Mouse (Mus musculus) cerebellum, adult 11 months (tissue): ENCODE results near the gene Zgpat.
A peak's percentile ranks its signal among the peaks of the same experiment; 100 is the strongest.

ENCODE experiments used
- DNase-seq: peaks from one replicate; pipeline ENCODE4 v3.0.0; 2022

Zgpat gene

GRCm38 (mm10) chr2:181385885-181386284, 21.2 kb downstream of the Zgpat start:
- DNase-seq, result peak; percentile 79

DNA sequence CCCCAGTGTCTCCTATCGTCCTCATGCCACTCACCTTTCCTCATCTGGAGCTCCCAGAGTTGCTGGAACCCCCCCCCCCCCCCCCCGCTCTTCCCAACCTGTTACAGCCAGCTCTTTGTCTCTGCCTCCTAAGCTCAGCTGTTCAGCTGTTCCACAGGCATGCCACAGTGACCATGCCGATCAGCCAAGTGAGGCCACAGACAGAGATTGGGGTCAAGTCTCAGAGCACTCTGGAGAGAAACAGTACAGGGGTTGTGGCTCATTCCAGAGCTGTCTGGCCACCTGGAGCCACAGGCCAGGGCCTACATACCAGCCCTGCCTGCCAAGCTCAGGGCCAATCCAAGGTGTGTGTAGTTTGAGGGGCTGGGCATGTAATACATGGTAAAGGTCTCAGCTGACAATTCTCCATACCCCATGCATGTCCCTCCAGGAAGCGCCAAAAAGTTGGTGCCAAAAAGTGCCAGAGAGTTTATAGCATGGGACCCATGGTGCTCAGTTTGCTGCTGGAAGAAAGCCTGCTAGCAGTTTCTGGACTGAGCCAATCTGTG, 22.0 kb downstream of the Zgpat start:
- no peak for DNase-seq

GRCm38 (mm10) chr2:181390136-181390870, 25.6 kb downstream of the Zgpat start:
- DNase-seq, result peak; percentile 62

DNA sequence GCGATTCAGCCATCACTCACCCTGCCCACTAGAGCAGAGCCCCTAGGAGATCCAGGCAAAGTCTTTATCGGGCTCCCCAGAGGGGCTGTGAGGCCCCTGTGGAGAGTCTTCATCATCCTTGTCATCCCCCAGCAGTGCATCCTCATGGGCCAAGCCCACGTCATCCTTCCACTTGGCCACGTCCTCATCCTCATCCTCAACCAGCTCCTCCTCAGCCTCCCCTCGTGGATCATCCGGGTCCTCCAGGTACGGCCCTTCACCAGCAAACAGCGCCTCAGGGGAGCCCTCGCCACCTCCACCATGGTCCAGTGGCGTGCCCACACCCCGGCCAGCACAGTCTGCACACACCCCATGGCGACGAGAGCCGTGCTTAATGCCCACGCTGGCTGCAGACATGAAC, 26.3 kb downstream of the Zgpat start:
- no peak for DNase-seq

- DNase-seq, result no peak
Measured at GRCm38 (mm10) chr2:181391541-181391940, 26.8 kb downstream of the Zgpat start.

- DNase-seq, result peak; percentile 82
Measured at GRCm38 (mm10) chr2:181392600-181393213, 28.0 kb downstream of the Zgpat start.

GRCm38 (mm10) chr2:181394086-181394485, 29.4 kb downstream of the Zgpat start:
- no peak for DNase-seq

- no peak for DNase-seq
Measured at GRCm38 (mm10) chr2:181397207-181397761, 32.6 kb downstream of the Zgpat start.

GRCm38 (mm10) chr2:181401497-181401896, 36.8 kb downstream of the Zgpat start:
- DNase-seq, result no peak

- no peak for DNase-seq
Measured at GRCm38 (mm10) chr2:181403722-181404121, 39.0 kb downstream of the Zgpat start.

DNA sequence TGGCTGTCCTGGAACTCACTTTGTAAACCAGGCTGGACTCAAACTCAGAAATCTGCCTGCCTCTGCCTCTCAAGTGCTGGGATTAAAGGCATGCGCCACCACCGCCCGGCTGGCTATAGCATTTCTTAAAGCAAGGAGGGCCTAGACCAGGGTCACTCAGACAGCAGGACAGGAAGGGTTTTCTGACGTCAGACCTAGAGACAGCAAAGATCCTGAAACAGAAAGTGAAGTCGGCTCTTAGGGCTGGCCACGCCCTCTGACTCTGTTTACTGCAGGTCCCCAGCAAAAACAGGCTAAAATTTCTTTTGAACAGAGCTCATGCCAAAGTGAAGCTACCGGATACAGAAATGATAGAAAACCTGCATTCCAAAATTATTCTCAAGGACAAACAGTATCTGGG, 44.9 kb downstream of the Zgpat start:
- DNase-seq, result no peak

DNA sequence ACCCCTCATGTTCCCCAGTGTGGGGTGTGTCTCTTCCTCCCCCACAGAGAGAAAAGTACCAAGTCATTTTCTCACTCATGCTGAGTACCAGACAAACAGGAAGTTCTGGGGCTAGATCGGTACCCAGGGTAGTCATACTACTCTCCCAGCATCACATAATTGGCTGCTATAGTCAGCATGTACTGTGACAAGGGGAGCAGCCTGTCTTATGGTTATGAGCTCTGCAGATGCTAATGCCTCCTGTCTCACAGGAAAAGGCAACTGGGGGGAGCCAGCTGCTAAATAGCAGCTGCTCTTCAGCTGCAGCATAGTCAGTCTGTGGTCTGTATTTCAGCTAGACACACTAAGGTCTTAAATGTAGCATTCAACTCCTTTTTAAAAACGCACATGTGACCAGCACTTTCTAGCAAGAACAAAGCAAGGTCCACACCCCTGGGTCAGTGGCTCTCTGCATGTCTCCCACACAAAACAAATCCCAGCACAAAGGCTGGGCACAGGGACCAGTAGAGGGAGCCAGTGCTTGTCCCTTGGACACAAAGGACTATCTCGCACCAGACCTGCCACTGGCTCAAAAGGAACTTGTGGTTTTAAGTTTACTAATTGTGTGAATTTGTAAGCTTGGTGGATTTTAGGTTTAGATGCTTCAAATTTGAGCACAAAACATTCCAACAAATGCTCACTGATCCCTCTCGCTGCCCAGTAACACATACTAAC, 46.2 kb downstream of the Zgpat start:
- DNase-seq, result peak; percentile 55

GRCm38 (mm10) chr2:181413141-181413540, 48.4 kb downstream of the Zgpat start:
- no peak for DNase-seq

GRCm38 (mm10) chr2:181415945-181416344, 51.2 kb downstream of the Zgpat start:
- peak; percentile 68 for DNase-seq

DNA sequence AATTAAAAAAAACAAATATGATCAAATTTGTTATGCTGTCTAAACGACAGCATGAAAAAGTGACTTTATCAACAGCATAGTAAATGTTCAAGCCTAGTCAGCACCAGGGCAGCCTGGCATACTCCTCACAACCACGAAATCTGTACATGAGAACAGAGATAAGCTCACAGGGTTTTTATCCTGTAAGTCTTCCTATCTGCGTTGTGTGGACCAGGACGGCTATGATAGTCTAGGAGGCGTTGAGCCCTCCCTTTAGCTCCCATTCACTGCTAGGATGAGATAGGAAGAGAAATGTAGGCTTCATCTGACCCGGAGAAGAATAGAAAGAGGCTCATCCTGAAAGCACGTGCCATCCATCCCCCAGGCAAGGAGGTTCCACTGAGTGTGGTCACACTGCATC, 54.6 kb downstream of the Zgpat start:
- DNase-seq, result no peak

- DNase-seq, result no peak
Measured at GRCm38 (mm10) chr2:181420426-181420825, 55.7 kb downstream of the Zgpat start.

DNA sequence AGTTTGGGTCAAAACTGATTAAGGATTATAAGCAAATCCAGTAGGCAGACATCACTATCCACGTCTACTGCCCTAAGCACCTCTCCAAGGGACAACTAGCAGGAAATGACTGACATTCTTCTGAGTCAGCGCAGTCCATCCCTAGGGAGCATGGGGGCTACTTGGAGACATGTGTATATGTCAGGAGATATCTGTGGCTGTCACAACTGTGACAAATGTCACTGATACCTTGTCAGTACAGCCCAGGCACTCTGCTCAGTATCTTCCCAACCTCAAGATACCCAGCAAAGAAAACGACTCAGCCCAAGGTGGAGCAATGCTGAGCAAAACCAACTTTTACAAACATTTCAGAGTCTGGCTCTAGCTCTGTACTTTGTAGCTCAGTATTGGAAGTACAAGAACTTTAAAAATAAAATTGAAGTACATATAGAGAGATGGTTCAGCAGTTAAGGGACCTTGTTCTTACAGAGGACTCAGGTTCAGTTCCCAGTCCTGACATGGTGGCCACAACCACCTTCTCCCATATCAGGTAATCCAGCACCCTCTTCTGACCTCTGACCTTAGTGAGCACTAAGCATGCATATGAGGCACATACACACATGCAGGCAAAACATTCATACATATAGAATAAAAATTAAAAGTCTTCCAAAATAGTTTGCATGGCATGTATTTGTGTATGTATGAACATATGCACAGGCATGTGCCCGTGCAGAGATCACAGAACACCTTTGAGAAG, 56.3 kb downstream of the Zgpat start:
- no peak for DNase-seq

DNA sequence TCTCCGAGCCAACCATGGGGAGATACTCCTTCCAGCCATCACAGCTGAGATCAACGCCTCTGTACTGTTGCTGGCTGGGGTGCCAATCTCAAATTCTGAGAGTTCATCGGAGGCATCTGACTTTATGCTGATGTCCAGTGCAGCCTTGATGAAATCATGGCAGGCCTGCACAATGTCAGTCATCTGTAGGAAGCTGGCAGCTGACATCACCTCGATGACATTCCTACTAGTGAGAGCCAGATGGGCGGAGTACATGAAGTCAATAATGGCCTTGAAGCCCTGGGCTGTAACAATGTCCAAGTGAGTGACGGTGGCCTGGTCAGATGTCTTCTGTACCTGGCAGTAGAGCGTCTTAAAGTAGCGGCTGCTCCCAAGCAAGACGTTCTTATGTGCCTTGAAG, 59.1 kb downstream of the Zgpat start:
- no peak for DNase-seq
